Mouse (Mus musculus) cerebellum, adult 2 months (tissue): ENCODE measurements around the gene Prok1. TPM values are rescaled to one million over a fixed set of nuclear protein-coding genes. Genes with fewer than 3 reads are reported as not detected.

Experiments
- DNase-seq, 2 experiments: peaks; one replicate each; pipeline ENCODE4 v3.0.0; 2021
- H3K27ac ChIP-seq: fragments of 200-500 bp; 2 replicates; pipeline ENCODE4 v1.5.1; 2012; ENCODE audit warnings: low read length, control low read depth, inconsistent platforms; ENCODE audit not compliant: insufficient read depth
- H3K27me3 ChIP-seq: fragments of 200-500 bp; 2 replicates; pipeline ENCODE4 v1.6.1; 2012; ENCODE audit warnings: inconsistent platforms, mild to moderate bottlenecking, low read length, moderate library complexity; ENCODE audit not compliant: control insufficient read depth, insufficient read depth
- H3K4me1 ChIP-seq: fragments of 200-500 bp; 2 replicates; pipeline ENCODE4 v1.6.1; 2011; ENCODE audit warnings: low read length; ENCODE audit not compliant: control insufficient read depth, insufficient read depth
- H3K4me3 ChIP-seq: fragments of 200-500 bp; replicated peaks from 2 replicates; pipeline ENCODE3; 2011; ENCODE audit warnings: mild to moderate bottlenecking, low read depth, low read length, control low read depth; ENCODE audit not compliant: insufficient read depth
- CTCF ChIP-seq: fragments of 200-500 bp; IDR thresholded peaks from 2 replicates; pipeline ENCODE4 v1.5.1; 2011; ENCODE audit warnings: low read depth, mild to moderate bottlenecking, control low read depth, low read length, moderate library complexity, borderline replicate concordance; ENCODE audit not compliant: insufficient read depth
- POLR2A ChIP-seq: fragments of 200-500 bp; IDR thresholded peaks from 2 replicates; pipeline ENCODE4 v1.6.1; 2011; ENCODE audit warnings: low read length, control low read depth, borderline replicate concordance; ENCODE audit not compliant: insufficient read depth
- WGBS: fragments of 180-500 bp; shearing (Covaris S2); methylation state at CpG from one replicate; pipeline ENCODE4 v1.1.7; 2018; 5-methylcytosine and 5-hydroxymethylcytosine counted together
- polyA plus RNA-seq: library from polyadenylated mRNA; depleted of rRNA; stranded (reverse); fragments of >200 nt; gene quantifications from 2 replicates; pipeline ENCODE4 v1.2.3, GENCODE M21; 2012

The Prok1 gene
- polyA plus RNA-seq, 1 experiment, result 0.87 TPM

- TF ChIP-seq CTCF, result no peak
- no peak for TF ChIP-seq POLR2A
- no peak overlapping the region for H3K27ac ChIP-seq
- 70% methylated on average over 4 of the region's 4 CpGs for WGBS
- no peaks in the 10 kb centered on the region for H3K4me1 ChIP-seq
- no peak for DNase-seq
- no peaks in the 10 kb centered on the region; the same call in 1 of the 2 replicates for H3K27me3 ChIP-seq
- no peak overlapping the region for H3K4me3 ChIP-seq
Observed at GRCm38 (mm10) chr3:107252035-107252434, 12.5 kb upstream of the Prok1 start.

GRCm38 (mm10) chr3:107250320-107250719 is 10.8 kb upstream of the Prok1 start:
- no peak overlapping the region for H3K27ac ChIP-seq
- no peak for TF ChIP-seq POLR2A
- TF ChIP-seq CTCF, result no peak
- no peak overlapping the region for H3K4me3 ChIP-seq
- H3K27me3 ChIP-seq, result no peaks in the 10 kb centered on the region; the same call in 1 of the 2 replicates
- DNase-seq, result no peak
- 81% methylated on average over 2 of the region's 2 CpGs for WGBS
- no peaks in the 10 kb centered on the region for H3K4me1 ChIP-seq

GRCm38 (mm10) chr3:107249042-107249441 is 9.5 kb upstream of the Prok1 start:
- H3K4me3 ChIP-seq, result no peak overlapping the region
- no peaks in the 10 kb centered on the region for H3K4me1 ChIP-seq
- 46% methylated on average over 3 of the region's 3 CpGs for WGBS
- H3K27ac ChIP-seq, result no peak overlapping the region
- no peak for DNase-seq
- no peaks in the 10 kb centered on the region for H3K27me3 ChIP-seq
- TF ChIP-seq CTCF (no peak), POLR2A (no peak)

- H3K4me1 ChIP-seq, result no peaks in the 10 kb centered on the region; the same call in 1 of the 2 replicates
- no peak for DNase-seq
- H3K27ac ChIP-seq, result no peak overlapping the region
- H3K27me3 ChIP-seq, result no peaks in the 10 kb centered on the region
- 74% methylated on average over 6 of the region's 6 CpGs for WGBS
- no peak for TF ChIP-seq CTCF
- no peak overlapping the region for H3K4me3 ChIP-seq
Observed at GRCm38 (mm10) chr3:107246876-107247275, 7.4 kb upstream of the Prok1 start.

- WGBS, result 10% methylated on average over 14 of the region's 14 CpGs
- TF ChIP-seq POLR2A (no peak), CTCF (no peak)
- Histone ChIP-seq H3K4me1 (no peaks in the 10 kb centered on the region; the same call in 1 of the 2 replicates), H3K27ac (no peak overlapping the region), H3K4me3 (no peak overlapping the region), H3K27me3 (no peaks in the 10 kb centered on the region)
- no peak for DNase-seq
Observed at GRCm38 (mm10) chr3:107241389-107242094, 2.0 kb upstream of the Prok1 start.

GRCm38 (mm10) chr3:107238471-107238980 is 981 bp downstream of the Prok1 start:
- no peaks in the 10 kb centered on the region; the same call in 1 of the 2 replicates for H3K4me1 ChIP-seq
- no peak overlapping the region for H3K27ac ChIP-seq
- WGBS, result 89% methylated on average over 8 of the region's 8 CpGs
- H3K27me3 ChIP-seq, result no peaks in the 10 kb centered on the region
- TF ChIP-seq CTCF (no peak), POLR2A (no peak)
- no peak overlapping the region for H3K4me3 ChIP-seq
- no peak for DNase-seq

- no peaks in the 10 kb centered on the region; the same call in 1 of the 2 replicates for H3K4me1 ChIP-seq
- no peak for DNase-seq
- no peak overlapping the region for H3K27ac ChIP-seq
- TF ChIP-seq CTCF, result no peak
- no peak for TF ChIP-seq POLR2A
- no peak overlapping the region for H3K4me3 ChIP-seq
- H3K27me3 ChIP-seq, result no peaks in the 10 kb centered on the region
- WGBS, result 66% methylated on average over 2 of the region's 2 CpGs
Observed at GRCm38 (mm10) chr3:107238051-107238450, 1.5 kb downstream of the Prok1 start.

GRCm38 (mm10) chr3:107233945-107234344 is 5.6 kb downstream of the Prok1 start:
- Histone ChIP-seq H3K27me3 (no peaks in the 10 kb centered on the region), H3K27ac (no peak overlapping the region), H3K4me3 (no peak overlapping the region), H3K4me1 (no peaks in the 10 kb centered on the region)
- no peak for DNase-seq
- no peak for TF ChIP-seq CTCF
- no peak for TF ChIP-seq POLR2A
- WGBS, result 23% methylated on average over 2 of the region's 2 CpGs
